Mouse (Mus musculus) liver, embryonic 14.5 days (tissue): ENCODE measurements around the gene Gm39653. TPM values are rescaled to one million over a fixed set of nuclear protein-coding genes. Genes with fewer than 3 reads are reported as not detected.

Source experiments
- ATAC-seq: fragments of 200-750 bp; cut with Nextera tagmentation; 2 replicates; pipeline ENCODE4 v1.8.0; 2017; ENCODE audit warnings: moderate number of reproducible peaks, mild to moderate bottlenecking, moderate library complexity; ENCODE audit not compliant: insufficient read depth
- DNase-seq, 3 experiments: peaks; one replicate each; pipeline ENCODE4 v3.0.0-alpha.2; 2012 to 2013; ENCODE audit warnings: low read depth in 3 of 3, low spot score in 3 of 3
- H3K27ac ChIP-seq: fragments of 300-500 bp; sonication (generic); 2 replicates; pipeline ENCODE4 v1.5.1; 2014; ENCODE audit warnings: moderate library complexity, mild to moderate bottlenecking, control low read depth, inconsistent platforms
- H3K27me3 ChIP-seq: fragments of 300-500 bp; sonication (generic); 2 replicates; pipeline ENCODE4 v1.6.1; 2014; ENCODE audit warnings: mild to moderate bottlenecking, low read length, moderate library complexity; ENCODE audit not compliant: control insufficient read depth, insufficient read depth
- H3K36me3 ChIP-seq: fragments of 300-500 bp; sonication (generic); replicated peaks from 2 replicates; pipeline ENCODE4 v1.6.1; 2014; ENCODE audit warnings: low read depth; ENCODE audit not compliant: control insufficient read depth, insufficient read depth
- H3K4me1 ChIP-seq, 2 experiments: fragments of 200-500 bp in 1 of 2; fragments of 300-500 bp in 1 of 2; sonication (generic) in 1 of 2; replicated peaks; 2 replicates each; pipeline ENCODE4 v1.6.1; 2012 to 2014; ENCODE audit warnings: antibody characterized with exemption in 1 of 2, inconsistent platforms in 1 of 2, low read length in 1 of 2; ENCODE audit not compliant: control insufficient read depth in 2 of 2, insufficient read depth in 2 of 2
- H3K4me2 ChIP-seq: fragments of 300-500 bp; sonication (generic); 2 replicates; pipeline ENCODE4 v1.6.1; 2014; ENCODE audit warnings: low read depth, mild to moderate bottlenecking, control low read depth, moderate library complexity
- H3K4me3 ChIP-seq, 2 experiments: fragments of 200-500 bp in 1 of 2; fragments of 300-500 bp in 1 of 2; sonication (generic) in 1 of 2; 2 replicates each; pipeline ENCODE4 v1.5.1; 2012 to 2014; ENCODE audit warnings: low read depth in 2 of 2, low read length in 2 of 2, mild to moderate bottlenecking in 2 of 2, control low read depth in 1 of 2, inconsistent platforms in 1 of 2, moderate library complexity in 1 of 2; ENCODE audit not compliant: insufficient read depth in 1 of 2
- H3K9ac ChIP-seq: fragments of 300-500 bp; sonication (generic); replicated peaks from 2 replicates; pipeline ENCODE4 v1.6.1; 2014; ENCODE audit warnings: mild to moderate bottlenecking, control low read depth, moderate library complexity
- H3K9me3 ChIP-seq: fragments of 300-500 bp; sonication (generic); 2 replicates; pipeline ENCODE4 v1.6.1; 2016; ENCODE audit warnings: low read length, mixed read lengths; ENCODE audit not compliant: control insufficient read depth
- CTCF ChIP-seq: IDR thresholded peaks from 2 replicates; pipeline ENCODE4 v1.5.1; 2016; ENCODE audit warnings: antibody characterized with exemption, low read depth, control low read depth
- EP300 ChIP-seq: IDR thresholded peaks from 2 replicates; pipeline ENCODE4 v1.6.1; 2016; ENCODE audit warnings: antibody characterized with exemption, low read depth
- WGBS: fragments of 180-500 bp; shearing (Covaris S2); extraction: QIAGEN DNeasy Blood & Tissue Kit; methylation state at CpG from one replicate; pipeline ENCODE4 v1.1.7; 2014; ENCODE audit not compliant: insufficient replicate concordance; 5-methylcytosine and 5-hydroxymethylcytosine counted together
- polyA plus RNA-seq, 2 experiments: library from polyadenylated mRNA; depleted of rRNA in 1 of 2; stranded (reverse) in 1 of 2; unstranded in 1 of 2; fragments of >200 nt; fragmentation: Nextera tagmentation in 1 of 2; extraction: Ambion mirVana in 1 of 2; gene quantifications; 2 replicates each; pipeline versions ENCODE4 v1.2.1 to v1.2.3; 2012 to 2014

Gene Gm39653
- polyA plus RNA-seq, 2 experiments, result not detected

DNA sequence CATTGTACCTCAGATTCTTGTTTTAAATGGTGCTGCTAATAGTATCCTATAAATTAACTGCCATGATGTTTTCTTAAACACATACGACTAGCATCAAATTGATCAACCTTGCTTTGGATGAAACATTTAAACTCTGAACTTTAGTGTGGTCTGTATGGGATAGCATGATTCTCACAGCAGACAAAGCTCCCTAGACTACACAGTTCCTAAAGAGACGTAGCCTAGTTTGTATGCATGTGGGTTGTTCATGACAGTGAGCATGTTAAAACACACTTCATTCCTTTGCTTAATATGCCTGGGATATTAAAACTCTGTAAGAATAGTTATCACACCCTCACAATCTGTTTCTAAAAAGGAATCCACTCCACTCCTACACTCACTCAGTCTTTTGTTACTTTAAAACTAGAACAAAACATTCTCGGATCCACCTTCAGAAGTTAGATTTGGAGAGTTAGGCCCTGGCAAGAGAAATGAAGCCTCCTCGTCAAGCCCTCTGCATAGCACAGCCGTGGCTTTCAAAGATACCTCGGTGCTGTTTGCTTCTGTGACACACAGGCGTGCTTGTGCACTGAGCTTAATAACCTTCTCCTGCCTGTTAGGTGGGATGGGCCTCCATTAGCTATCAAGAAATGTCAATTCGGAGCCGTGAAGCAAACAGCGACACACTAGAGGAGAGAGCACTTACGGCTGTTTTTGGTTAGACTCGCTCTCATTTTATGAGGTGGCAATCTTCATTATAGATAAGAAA is 41.7 kb upstream of the Gm39653 start:
- 59% methylated on average over 12 of the region's 12 CpGs for WGBS
- no peak for TF ChIP-seq EP300
- no peak for TF ChIP-seq CTCF
- no peak overlapping the region for H3K4me3 ChIP-seq

DNA sequence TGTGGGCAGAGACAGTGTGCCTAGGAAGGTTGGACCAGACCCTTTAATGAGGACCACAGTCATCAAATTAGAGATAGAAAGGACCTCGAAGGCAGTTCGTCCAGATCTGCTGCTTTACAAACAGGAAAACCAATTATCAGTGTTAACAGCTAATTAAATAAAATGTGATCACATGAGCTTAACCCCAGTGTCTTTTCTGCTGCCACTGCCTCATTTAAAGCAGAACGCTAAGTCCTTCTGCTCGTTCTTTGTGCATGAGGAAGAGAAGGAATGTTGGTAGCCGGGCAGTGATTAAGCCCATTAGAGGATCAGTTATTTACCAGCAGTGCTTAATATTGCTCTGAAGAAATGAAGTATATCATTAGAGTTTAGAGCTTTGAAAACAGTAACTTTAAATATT is 39.0 kb upstream of the Gm39653 start:
- Histone ChIP-seq H3K4me3 (no peak overlapping the region), H3K27me3 (no peaks in the 10 kb centered on the region), H3K27ac (no peak overlapping the region), H3K9ac (no peak overlapping the region), H3K9me3 (no peaks in the 10 kb centered on the region), H3K36me3 (no peaks in the 10 kb centered on the region), H3K4me1 (no peaks in the 10 kb centered on the region), H3K4me2 (no peak overlapping the region)
- no peak for TF ChIP-seq EP300
- no peak for TF ChIP-seq CTCF
- ATAC-seq, result no peak
- 61% methylated on average over 5 of the region's 5 CpGs for WGBS
- DNase-seq, result no peak

More for the DNA sequence above, 41.7 kb upstream of the Gm39653 start:
- Histone ChIP-seq H3K4me2 (no peak overlapping the region), H3K4me1 (no peaks in the 10 kb centered on the region), H3K27me3 (no peaks in the 10 kb centered on the region), H3K27ac (no peak overlapping the region), H3K9ac (no peak overlapping the region), H3K36me3 (no peaks in the 10 kb centered on the region), H3K9me3 (no peaks in the 10 kb centered on the region)
- no peak for DNase-seq
- no peak for ATAC-seq

DNA sequence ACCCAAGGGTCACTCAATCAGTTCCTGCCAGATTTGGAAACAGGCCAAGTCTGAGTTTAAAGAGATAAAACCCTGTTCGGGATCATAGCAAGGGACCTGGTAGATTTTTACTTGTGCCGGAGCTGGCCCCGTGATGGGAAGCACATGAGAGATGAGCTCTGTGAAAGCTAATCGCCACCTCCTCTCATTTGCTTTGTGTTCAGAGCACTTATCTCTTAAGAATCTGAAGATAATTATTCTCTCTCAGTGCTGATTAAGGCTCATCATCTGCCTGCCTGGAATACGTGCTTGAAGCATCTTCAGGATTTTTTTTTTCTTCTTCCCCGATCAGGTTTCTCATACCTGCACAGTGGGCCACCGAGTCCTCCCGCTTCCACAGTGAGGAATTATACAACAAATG is 36.6 kb upstream of the Gm39653 start:
- WGBS, result 70% methylated on average over 8 of the region's 8 CpGs

DNA sequence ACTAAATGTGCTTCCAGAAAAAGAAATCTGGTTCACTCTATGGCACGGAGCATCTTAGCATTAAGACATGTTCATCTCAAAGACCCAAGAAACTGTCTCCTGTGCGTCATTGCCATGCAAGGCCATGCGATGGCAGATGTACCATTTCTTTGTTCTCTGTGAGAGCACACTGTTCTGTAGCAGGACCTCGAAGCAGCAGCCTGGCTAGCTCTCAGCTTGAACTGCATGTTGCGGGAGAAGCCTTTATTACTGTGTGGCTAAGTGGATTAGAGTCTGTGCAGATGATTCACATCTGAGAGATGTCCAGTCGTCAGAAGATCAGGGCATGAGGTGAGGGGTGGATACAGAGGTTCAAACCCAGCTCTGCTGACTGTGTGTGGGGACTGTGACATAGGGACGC is 28.9 kb upstream of the Gm39653 start:
- H3K4me1 ChIP-seq, result no peaks in the 10 kb centered on the region
- no peaks in the 10 kb centered on the region for H3K9me3 ChIP-seq
- TF ChIP-seq EP300 (no peak), CTCF (no peak)
- H3K9ac ChIP-seq, result no peak overlapping the region
- ATAC-seq, result no peak
- no peaks in the 10 kb centered on the region for H3K27me3 ChIP-seq
- H3K4me3 ChIP-seq, result no peak overlapping the region
- no peak overlapping the region for H3K27ac ChIP-seq
- DNase-seq, result no peak
- H3K36me3 ChIP-seq, result no peaks in the 10 kb centered on the region
- H3K4me2 ChIP-seq, result no peak overlapping the region
- 68% methylated on average over 7 of the region's 7 CpGs for WGBS

More for the DNA sequence above, 36.6 kb upstream of the Gm39653 start:
- no peak overlapping the region for H3K9ac ChIP-seq
- no peak for ATAC-seq
- no peak overlapping the region for H3K4me3 ChIP-seq
- no peak overlapping the region for H3K4me2 ChIP-seq
- no peaks in the 10 kb centered on the region for H3K36me3 ChIP-seq
- no peak for DNase-seq
- no peak for TF ChIP-seq CTCF
- no peak for TF ChIP-seq EP300
- no peak overlapping the region for H3K27ac ChIP-seq
- no peaks in the 10 kb centered on the region for H3K27me3 ChIP-seq
- no peaks in the 10 kb centered on the region for H3K4me1 ChIP-seq
- no peaks in the 10 kb centered on the region for H3K9me3 ChIP-seq

DNA sequence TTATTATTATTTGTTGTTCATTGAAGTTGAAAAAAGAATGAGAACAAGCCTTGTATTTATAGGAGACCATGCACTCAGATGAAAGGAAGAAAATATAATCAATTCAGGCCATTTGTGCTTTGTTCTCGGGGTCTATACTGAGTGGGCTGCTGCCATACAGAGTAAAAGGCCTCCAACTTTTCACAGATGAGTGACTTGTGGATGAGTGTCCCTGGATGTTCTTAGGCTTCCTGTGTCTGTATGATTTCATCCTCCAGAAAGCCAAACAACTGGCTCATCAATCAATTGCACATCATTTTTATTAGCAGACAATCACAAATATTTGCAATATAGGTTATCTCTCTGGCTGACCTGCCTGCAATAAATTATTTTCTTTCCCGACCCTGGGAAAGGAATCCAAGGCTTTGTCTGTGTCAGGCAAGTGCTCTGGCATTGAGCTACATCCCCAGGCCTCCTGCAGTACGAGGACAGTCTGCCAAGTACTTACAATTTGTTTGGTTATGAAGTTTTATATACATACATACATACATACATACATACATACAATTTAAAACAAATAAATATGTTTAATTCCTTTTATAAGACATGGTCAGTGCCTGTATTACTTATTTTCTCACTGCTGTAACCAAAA is 11.8 kb upstream of the Gm39653 start:
- Histone ChIP-seq H3K36me3 (no peaks in the 10 kb centered on the region), H3K4me3 (no peak overlapping the region), H3K9ac (no peak overlapping the region), H3K4me2 (no peak overlapping the region), H3K27ac (no peak overlapping the region), H3K27me3 (no peaks in the 10 kb centered on the region), H3K9me3 (no peaks in the 10 kb centered on the region), H3K4me1 (no peaks in the 10 kb centered on the region)
- no peak for ATAC-seq
- TF ChIP-seq EP300 (no peak), CTCF (no peak)
- no peak for DNase-seq
- WGBS, result 26% methylated on average over 3 of the region's 3 CpGs
